Mouse (Mus musculus) thymus, adult 2 months (tissue): ENCODE data around the gene Adamts2. TPM values are rescaled to one million over a fixed set of nuclear protein-coding genes. Genes with fewer than 3 reads are reported as not detected.

ENCODE experiments used
- DNase-seq: peaks from one replicate; pipeline ENCODE4 v3.0.0; 2021
- H3K27ac ChIP-seq: fragments of 200-500 bp; 2 replicates; pipeline ENCODE4 v1.5.1; 2012; ENCODE audit warnings: low read length, control low read depth; ENCODE audit not compliant: control insufficient read depth, insufficient read depth
- H3K27me3 ChIP-seq: fragments of 200-500 bp; 2 replicates; pipeline ENCODE4 v1.6.1; 2012; ENCODE audit warnings: mild to moderate bottlenecking, low read length, moderate library complexity, mixed read lengths; ENCODE audit not compliant: control insufficient read depth, insufficient read depth
- H3K36me3 ChIP-seq: fragments of 200-500 bp; 2 replicates; pipeline ENCODE4 v1.6.1; 2012; ENCODE audit warnings: mild to moderate bottlenecking, low read length, moderate library complexity; ENCODE audit not compliant: control insufficient read depth, insufficient read depth
- H3K4me1 ChIP-seq: fragments of 200-500 bp; replicated peaks from 2 replicates; pipeline ENCODE4 v1.6.1; 2012; ENCODE audit warnings: low read length; ENCODE audit not compliant: control insufficient read depth, insufficient read depth
- H3K4me3 ChIP-seq: fragments of 200-500 bp; 2 replicates; pipeline ENCODE4 v1.5.1; 2012; ENCODE audit warnings: mild to moderate bottlenecking, low read length, control low read depth, moderate library complexity; ENCODE audit not compliant: control insufficient read depth, insufficient read depth
- CTCF ChIP-seq: fragments of 200-500 bp; IDR thresholded peaks from 2 replicates; pipeline ENCODE4 v1.5.1; 2012; ENCODE audit warnings: mild to moderate bottlenecking, control low read depth, low read length, moderate library complexity, borderline replicate concordance; ENCODE audit not compliant: control insufficient read depth, poor library complexity, insufficient read depth; ENCODE audit errors: extremely low read depth
- POLR2A ChIP-seq: fragments of 200-500 bp; IDR thresholded peaks from 2 replicates; pipeline ENCODE4 v1.6.1; 2012; ENCODE audit warnings: mild to moderate bottlenecking, low read length, control low read depth, moderate library complexity; ENCODE audit not compliant: control insufficient read depth, poor library complexity, insufficient read depth; ENCODE audit errors: extremely low read depth
- WGBS: fragments of 180-500 bp; shearing (Covaris S2); methylation state at CpG from one replicate; pipeline ENCODE4 v1.1.7; 2018; 5-methylcytosine and 5-hydroxymethylcytosine counted together
- polyA plus RNA-seq: library from polyadenylated mRNA; depleted of rRNA; stranded (reverse); fragments of >200 nt; gene quantifications from 2 replicates; pipeline ENCODE4 v1.2.3, GENCODE M21; 2012

The Adamts2 gene
- polyA plus RNA-seq, 1 experiment, result 5.5 TPM

GRCm38 (mm10) chr11:50632270-50632669, 30.4 kb downstream of the Adamts2 start:
- no peaks in the 10 kb centered on the region for H3K27me3 ChIP-seq
- peaks cover 9% of the 10 kb centered on the region; the same call in 1 of the 2 replicates for H3K4me1 ChIP-seq
- no peak overlapping the region for H3K27ac ChIP-seq
- H3K36me3 ChIP-seq, result no peaks in the 10 kb centered on the region
- WGBS, result 7% methylated on average over 4 of the region's 4 CpGs
- peak; percentile 16 for DNase-seq
- no peak for TF ChIP-seq CTCF
- TF ChIP-seq POLR2A, result no peak
- H3K4me3 ChIP-seq, result no peak overlapping the region

GRCm38 (mm10) chr11:50635051-50635590, 33.2 kb downstream of the Adamts2 start:
- no peak overlapping the region for H3K27ac ChIP-seq
- DNase-seq, result no peak
- no peaks in the 10 kb centered on the region for H3K36me3 ChIP-seq
- WGBS, result 69% methylated on average over 2 of the region's 2 CpGs
- no peak for TF ChIP-seq CTCF
- TF ChIP-seq POLR2A, result no peak
- no peaks in the 10 kb centered on the region for H3K27me3 ChIP-seq
- no peak overlapping the region for H3K4me3 ChIP-seq
- H3K4me1 ChIP-seq, result peaks cover 9% of the 10 kb centered on the region; the same call in 1 of the 2 replicates

GRCm38 (mm10) chr11:50637026-50637425, 35.1 kb downstream of the Adamts2 start:
- Histone ChIP-seq H3K36me3 (no peaks in the 10 kb centered on the region), H3K27ac (no peak overlapping the region), H3K27me3 (no peaks in the 10 kb centered on the region), H3K4me1 (peaks cover 5% of the 10 kb centered on the region; the same call in 1 of the 2 replicates), H3K4me3 (no peak overlapping the region)
- DNase-seq, result no peak
- TF ChIP-seq POLR2A (no peak), CTCF (no peak)
- WGBS, result 95% methylated on average over 11 of the region's 11 CpGs

- WGBS, result 74% methylated on average over 13 of the region's 13 CpGs
Observed at GRCm38 (mm10) chr11:50638197-50638867, 36.4 kb downstream of the Adamts2 start.

GRCm38 (mm10) chr11:50638868-50639220, 37.0 kb downstream of the Adamts2 start:
- Histone ChIP-seq H3K27ac (no peak overlapping the region), H3K36me3 (no peaks in the 10 kb centered on the region), H3K27me3 (no peaks in the 10 kb centered on the region), H3K4me3 (no peak overlapping the region), H3K4me1 (no peaks in the 10 kb centered on the region)
- TF ChIP-seq POLR2A (no peak), CTCF (no peak)
- DNase-seq, result no peak
- WGBS, result 87% methylated on average over 3 of the region's 3 CpGs

More at GRCm38 (mm10) chr11:50638197-50638867, 36.4 kb downstream of the Adamts2 start:
- Histone ChIP-seq H3K36me3 (no peaks in the 10 kb centered on the region), H3K4me1 (no peaks in the 10 kb centered on the region), H3K4me3 (no peak overlapping the region), H3K27me3 (no peaks in the 10 kb centered on the region), H3K27ac (no peak overlapping the region)
- TF ChIP-seq POLR2A (no peak), CTCF (no peak)
- no peak for DNase-seq

- Histone ChIP-seq H3K27me3 (no peaks in the 10 kb centered on the region), H3K4me3 (no peak overlapping the region), H3K4me1 (no peaks in the 10 kb centered on the region), H3K36me3 (no peaks in the 10 kb centered on the region), H3K27ac (no peak overlapping the region)
- no peak for DNase-seq
- TF ChIP-seq CTCF (no peak), POLR2A (no peak)
- WGBS, result 94% methylated on average over 3 of the region's 3 CpGs
Observed at GRCm38 (mm10) chr11:50642583-50642982, 40.7 kb downstream of the Adamts2 start.
